ENCODE assay signal across 12 mouse cellular contexts in the genomic region with DNA sequence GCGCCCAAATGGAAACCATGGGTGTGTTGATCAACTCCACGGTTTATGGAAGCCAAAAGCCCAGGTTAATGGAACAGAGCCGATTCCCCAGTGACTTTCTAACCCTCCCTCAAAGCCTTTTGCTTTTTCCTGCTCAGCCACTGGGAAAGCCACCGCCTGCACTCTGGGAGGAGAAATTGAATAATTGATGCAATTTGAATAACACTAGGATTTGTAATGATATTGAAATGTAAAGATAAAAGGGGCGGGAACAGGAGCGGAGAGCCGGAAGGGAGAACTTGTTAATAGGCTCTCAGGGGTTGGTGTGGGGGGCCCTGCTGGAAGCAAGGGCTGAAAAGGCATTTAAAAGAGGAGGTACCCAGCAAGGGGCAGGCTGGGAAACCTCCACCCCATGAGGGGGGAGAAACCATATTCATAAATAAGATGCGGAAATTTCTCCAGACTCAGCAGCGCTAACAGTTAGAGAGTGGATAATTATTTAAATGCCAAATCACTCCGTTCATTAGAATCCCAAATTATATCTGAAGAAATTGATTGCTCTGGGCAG. TPM values are rescaled to one million over a fixed set of nuclear protein-coding genes. Genes with fewer than 3 reads are reported as not detected.
DNase-seq lines count a peak whose midpoint lies in the region; ATAC-seq and TF ChIP-seq lines count a peak whose summit lies in the region.
"Had no signal": no experiment of that assay in that cellular context is flagged by ENCODE, and none has a peak within 500 bp of the region (broad histone marks: within the 10 kb centered on the region; RNA-seq: fewer than 3 reads in every experiment).

No protein-coding gene starts in this region.

- H3K4me1 ChIP-seq in heart, embryonic 10.5 days: peaks cover 22% of the 10 kb centered on the region
- peaks cover 8% of the 10 kb centered on the region for H3K4me1 ChIP-seq in ES-Bruce4 (ENCODE audit: control insufficient read depth, insufficient read depth, low read length)
- H3K4me1 ChIP-seq in forebrain, postnatal 0 days (ENCODE audit: insufficient read depth): no peaks in the 10 kb centered on the region
- peaks cover 26% of the 10 kb centered on the region for H3K4me1 ChIP-seq in midbrain, embryonic 10.5 days

- H3K9me3 ChIP-seq in heart, embryonic 10.5 days: no peaks in the 10 kb centered on the region
- H3K9me3 ChIP-seq in ES-Bruce4 (replicated peaks; ENCODE audit: control insufficient read depth, insufficient read depth, low read length, poor library complexity, severe bottlenecking): no peaks in the 10 kb centered on the region
- H3K9me3 ChIP-seq in forebrain, postnatal 0 days (ENCODE audit: low read length): no peaks in the 10 kb centered on the region
- H3K9me3 ChIP-seq in midbrain, embryonic 10.5 days (replicated peaks): no peaks in the 10 kb centered on the region

- 0 out of 2 replicates have a peak overlapping the region, but pooled peaks have one; percentile 22 for H3K4me3 ChIP-seq in heart, embryonic 10.5 days
- H3K4me3 ChIP-seq in ES-Bruce4 (ENCODE audit: low read depth, low read length): peak overlapping the region; percentile 24
- peak overlapping the region; percentile 11; the same call in 1 of the 2 replicates for H3K4me3 ChIP-seq in forebrain, postnatal 0 days (ENCODE audit: low read depth, low read length)
- H3K4me3 ChIP-seq in midbrain, embryonic 10.5 days: peak overlapping the region; percentile 15; the same call in 1 of the 2 replicates

- no peak overlapping the region for H3K27ac ChIP-seq in heart, embryonic 10.5 days
- H3K27ac ChIP-seq in ES-Bruce4 (ENCODE audit: insufficient read depth, low read length): peak overlapping the region; percentile 54
- H3K27ac ChIP-seq in forebrain, postnatal 0 days (ENCODE audit: low read depth, low read length): no peak overlapping the region
- H3K27ac ChIP-seq in midbrain, embryonic 10.5 days (replicated peaks): no peak overlapping the region
- H3K27ac ChIP-seq: macrophage had no signal

- TF ChIP-seq CTCF in ES-Bruce4 (IDR thresholded peaks at IDR 0.05; ENCODE audit: low read depth, low read length): no peak
- TF ChIP-seq CTCF in forebrain, postnatal 0 days (IDR thresholded peaks at IDR 0.05; ENCODE audit: low read depth): no peak

- DNase-seq in heart, embryonic 10.5 days (ENCODE audit: low spot score): no peak
- DNase-seq in heart, adult 11 months: no peak
- no peak for DNase-seq in forebrain, postnatal 0 days
- DNase-seq in midbrain, embryonic 10.5 days (ENCODE audit: low spot score): no peak
- no peak for DNase-seq in spleen, postnatal 4 days (ENCODE audit: low spot score in 2 of 2)
- DNase-seq in urinary bladder, postnatal 10 days (ENCODE audit: low spot score): no peak
- DNase-seq: gastrocnemius, postnatal 36 days; kidney, postnatal 14 days had no signal

- no peak for TF ChIP-seq EP300 in ES-Bruce4 (IDR thresholded peaks at IDR 0.05; ENCODE audit: insufficient read depth, low read depth, low read length)

- no peak for ATAC-seq in forebrain, postnatal 0 days
- ATAC-seq in activated CD4-positive, CD25-positive, alpha-beta regulatory T cell, adult 4 months: no peak
- ATAC-seq: Patski had no signal

- H3K4me2 ChIP-seq in forebrain, postnatal 0 days (ENCODE audit: low read depth): peak overlapping the region; percentile 15; the same call in 1 of the 2 replicates

- TF ChIP-seq POLR2A in ES-Bruce4 (IDR thresholded peaks at IDR 0.05; ENCODE audit: insufficient read depth, low read length): no peak

- H3K9ac ChIP-seq in ES-Bruce4 (ENCODE audit: low read depth, poor library complexity, severe bottlenecking): no peak overlapping the region; the same call in 1 of the 2 replicates
- H3K9ac ChIP-seq in forebrain, postnatal 0 days: no peak overlapping the region

- WGBS in heart, embryonic 10.5 days: 10% methylated on average over 10 of the region's 10 CpGs
- 5% methylated on average over 10 of the region's 10 CpGs for WGBS in forebrain, postnatal 0 days
- 15% methylated on average over 10 of the region's 10 CpGs for WGBS in midbrain, embryonic 10.5 days

- H3K27me3 ChIP-seq in heart, embryonic 10.5 days (ENCODE audit: insufficient read depth, poor library complexity, severe bottlenecking): peaks cover 66% of the 10 kb centered on the region
- no peaks in the 10 kb centered on the region for H3K27me3 ChIP-seq in ES-Bruce4 (ENCODE audit: control insufficient read depth, insufficient read depth, low read length, poor library complexity, severe bottlenecking)
- H3K27me3 ChIP-seq in forebrain, postnatal 0 days (ENCODE audit: insufficient read depth, low read length): peaks cover 13% of the 10 kb centered on the region
- H3K27me3 ChIP-seq in midbrain, embryonic 10.5 days (ENCODE audit: low read depth, poor library complexity, severe bottlenecking): peaks cover 56% of the 10 kb centered on the region

- no peaks in the 10 kb centered on the region for H3K36me3 ChIP-seq in heart, embryonic 10.5 days
- H3K36me3 ChIP-seq in ES-Bruce4 (ENCODE audit: control insufficient read depth, insufficient read depth, low read length, poor library complexity, severe bottlenecking): no peaks in the 10 kb centered on the region
- no peaks in the 10 kb centered on the region for H3K36me3 ChIP-seq in forebrain, postnatal 0 days (ENCODE audit: insufficient read depth)
- no peaks in the 10 kb centered on the region for H3K36me3 ChIP-seq in midbrain, embryonic 10.5 days

RNA-seq across cellular contexts. Expression of a gene that starts 53.8 kb away (rescaled TPM):
- 0.60 and 1.5 TPM in 2 replicates for polyA plus RNA-seq in heart, embryonic 10.5 days (2016; fragmentation: Nextera tagmentation; extraction: Ambion mirVana)
- polyA plus RNA-seq in ES-Bruce4 (2011; ENCODE audit: insufficient read depth, insufficient read length, low read depth, missing spikeins): 3.4 and 5.3 TPM in 2 replicates
- 6.2 and 8.2 TPM in 2 replicates for total RNA-seq in forebrain, postnatal 0 days (2014; rRNA removed)
- polyA plus RNA-seq in forebrain, postnatal 0 days (2015; fragmentation: Nextera tagmentation; extraction: Ambion mirVana): 2.9 and 3.4 TPM in 2 replicates
- 4.0 and 5.1 TPM in 2 replicates for polyA plus RNA-seq in midbrain, embryonic 10.5 days (2016; fragmentation: Nextera tagmentation; extraction: Ambion mirVana)
- polyA plus RNA-seq in activated CD4-positive, CD25-positive, alpha-beta regulatory T cell, adult 4 months (2017; shearing (Covaris generic)): not detected
